Mouse (Mus musculus): ENCODE data around the gene Proser1. TPM values are rescaled to one million over a fixed set of nuclear protein-coding genes. Genes with fewer than 3 reads are reported as not detected.

Proser1 gene
- total RNA-seq (2014; rRNA removed) (7.4 and 9.2 TPM in 2 replicates), polyA plus RNA-seq (2015; fragmentation: Nextera tagmentation; extraction: Ambion mirVana) (8.0 and 12.1 TPM in 2 replicates)

DNA sequence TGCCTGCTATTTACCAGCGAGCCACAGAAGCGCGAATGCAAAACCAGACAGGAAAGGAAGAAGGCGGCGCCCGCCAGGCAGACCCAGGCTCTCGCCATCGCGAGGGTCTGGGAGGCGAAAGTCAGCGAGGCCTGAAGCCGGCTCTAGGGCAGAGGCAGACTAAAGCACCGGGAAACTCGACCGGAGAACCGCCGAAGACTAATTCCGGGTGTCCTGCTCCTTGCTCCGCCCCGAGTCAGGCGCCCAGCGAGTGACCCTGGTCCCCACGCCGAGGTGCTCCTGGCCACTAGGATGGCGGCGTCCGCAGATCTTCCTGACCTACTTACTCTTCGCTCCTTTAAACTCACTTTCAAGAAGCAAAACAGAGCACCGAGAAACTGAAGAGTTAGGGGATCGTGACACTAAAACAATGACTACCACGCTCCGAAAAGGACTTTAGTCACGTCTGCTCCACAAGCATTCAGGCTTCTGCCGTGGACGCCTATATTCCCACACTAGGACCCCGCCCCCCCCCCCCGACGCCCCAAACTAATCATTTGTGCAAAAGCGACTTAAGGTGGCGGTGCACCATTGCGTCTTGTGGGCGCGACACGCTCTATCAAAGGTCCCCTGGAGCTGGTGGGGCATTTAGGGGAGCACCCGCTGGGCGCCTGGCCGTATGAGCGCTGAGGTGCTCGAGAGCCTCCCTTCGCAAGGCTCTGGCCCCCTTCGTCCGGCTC lies at the start of gene Proser1, which contains the start of gene Nhlrc3:
Gene Proser1, plus strand, starts transcription at position 621 of the 719 bp plus-strand sequence.
Gene Nhlrc3, minus strand, starts transcription at position 287 of the 719 bp plus-strand sequence.
- TF ChIP-seq CTCF (IDR thresholded peaks at IDR 0.05; ENCODE audit: low read depth) = no peak; the same call in none of the 2 replicates
- WGBS = under 1% methylated on average over 52 of the region's 52 CpGs
- peak; percentile 99 for ATAC-seq
- peak within 1 kb of the TSS; percentile 91 for H3K27ac ChIP-seq (ENCODE audit: low read depth, low read length)
- H3K36me3 ChIP-seq (ENCODE audit: insufficient read depth) = peaks cover 13% of the 10 kb centered on the region
- H3K9me3 ChIP-seq (ENCODE audit: low read length) = no peaks in the 10 kb centered on the region
- peak within 1 kb of the TSS; percentile 64 for H3K4me2 ChIP-seq (ENCODE audit: low read depth)
- H3K27me3 ChIP-seq (ENCODE audit: insufficient read depth, low read length) = no peaks in the 10 kb centered on the region
- peak; percentile 99 for DNase-seq
- H3K4me3 ChIP-seq (ENCODE audit: low read depth, low read length) = peak within 1 kb of the TSS; percentile 71
- peaks cover 14% of the 10 kb centered on the region; the same call in 1 of the 2 replicates for H3K4me1 ChIP-seq (ENCODE audit: insufficient read depth)
- H3K9ac ChIP-seq = peak within 1 kb of the TSS; percentile 79

- 42% methylated on average over 3 of the region's 3 CpGs for WGBS
- DNase-seq (no peak), ATAC-seq (no peak)
- Histone ChIP-seq H3K27ac (ENCODE audit: low read depth, low read length) (no peak overlapping the region), H3K4me3 (ENCODE audit: low read depth, low read length) (no peak overlapping the region), H3K4me2 (ENCODE audit: low read depth) (no peak overlapping the region), H3K4me1 (ENCODE audit: insufficient read depth) (no peaks in the 10 kb centered on the region), H3K9me3 (ENCODE audit: low read length) (no peaks in the 10 kb centered on the region), H3K36me3 (ENCODE audit: insufficient read depth) (no peaks in the 10 kb centered on the region), H3K9ac (no peak overlapping the region), H3K27me3 (ENCODE audit: insufficient read depth, low read length) (no peaks in the 10 kb centered on the region)
- no peak for TF ChIP-seq CTCF (IDR thresholded peaks at IDR 0.05; ENCODE audit: low read depth)
These were observed 49.5 kb upstream of the Proser1 start for GRCm38 (mm10) chr3:53413959-53414358.

DNA sequence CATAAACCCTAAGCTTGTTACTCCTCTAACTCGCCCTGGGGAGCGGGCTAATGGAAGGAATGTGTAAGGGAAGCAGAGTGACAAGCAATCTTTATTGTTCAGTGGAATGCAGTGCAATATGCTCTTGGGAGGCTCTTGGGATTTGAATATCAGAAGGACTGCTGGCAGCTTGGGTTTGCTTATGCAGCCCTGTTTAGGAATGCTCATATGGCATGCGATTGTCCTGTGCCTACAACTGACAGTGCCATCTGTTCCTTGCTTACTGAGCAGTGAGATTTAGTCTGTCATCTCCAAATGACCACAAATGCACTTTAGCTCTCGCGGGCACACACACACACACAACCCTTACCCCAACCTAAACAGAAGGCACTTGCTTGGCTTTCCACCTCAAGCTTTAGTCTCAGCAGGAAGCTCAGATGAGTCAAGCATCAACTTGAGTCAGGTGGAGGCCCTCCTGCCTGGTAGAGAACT lies 47.4 kb upstream of the Proser1 start:
- H3K4me1 ChIP-seq (ENCODE audit: insufficient read depth) = no peaks in the 10 kb centered on the region
- H3K9ac ChIP-seq = no peak overlapping the region
- no peaks in the 10 kb centered on the region for H3K36me3 ChIP-seq (ENCODE audit: insufficient read depth)
- no peak overlapping the region for H3K4me2 ChIP-seq (ENCODE audit: low read depth)
- ATAC-seq = peak; percentile 91
- H3K4me3 ChIP-seq (ENCODE audit: low read depth, low read length) = no peak overlapping the region
- DNase-seq = peak; percentile 70
- no peaks in the 10 kb centered on the region for H3K9me3 ChIP-seq (ENCODE audit: low read length)
- peak overlapping the region; percentile 54 for H3K27ac ChIP-seq (ENCODE audit: low read depth, low read length)
- 37% methylated on average over 5 of the region's 5 CpGs for WGBS
- TF ChIP-seq CTCF (IDR thresholded peaks at IDR 0.05; ENCODE audit: low read depth) = no peak
- H3K27me3 ChIP-seq (ENCODE audit: insufficient read depth, low read length) = no peaks in the 10 kb centered on the region

DNA sequence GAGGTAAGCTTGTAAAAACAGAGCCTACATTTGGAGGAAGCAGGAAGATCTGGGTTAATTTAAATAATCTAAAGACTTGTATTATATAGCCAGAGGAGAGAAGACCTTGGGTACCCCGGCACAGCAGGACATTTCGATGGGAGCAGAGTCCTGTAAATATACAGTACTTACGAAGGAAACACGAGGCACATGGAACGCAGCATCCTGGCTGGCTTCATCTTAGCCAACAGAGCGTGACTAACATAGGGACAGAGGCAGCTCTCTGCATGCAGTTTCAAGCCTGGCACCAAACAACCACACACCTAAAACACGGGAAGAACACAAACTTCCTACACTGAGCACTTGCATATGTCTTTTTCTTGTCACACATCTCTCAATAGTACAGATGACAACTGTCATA lies 45.8 kb upstream of the Proser1 start:
- DNase-seq (no peak), ATAC-seq (no peak)
- 62% methylated on average over 7 of the region's 7 CpGs for WGBS
- no peaks in the 10 kb centered on the region for H3K36me3 ChIP-seq (ENCODE audit: insufficient read depth)
- no peaks in the 10 kb centered on the region for H3K9me3 ChIP-seq (ENCODE audit: low read length)
- TF ChIP-seq CTCF (IDR thresholded peaks at IDR 0.05; ENCODE audit: low read depth) = no peak
- H3K4me1 ChIP-seq (ENCODE audit: insufficient read depth) = no peaks in the 10 kb centered on the region
- H3K4me3 ChIP-seq (ENCODE audit: low read depth, low read length) = no peak overlapping the region
- H3K27ac ChIP-seq (ENCODE audit: low read depth, low read length) = no peak overlapping the region
- H3K9ac ChIP-seq = no peak overlapping the region
- no peak overlapping the region for H3K4me2 ChIP-seq (ENCODE audit: low read depth)
- H3K27me3 ChIP-seq (ENCODE audit: insufficient read depth, low read length) = no peaks in the 10 kb centered on the region

DNA sequence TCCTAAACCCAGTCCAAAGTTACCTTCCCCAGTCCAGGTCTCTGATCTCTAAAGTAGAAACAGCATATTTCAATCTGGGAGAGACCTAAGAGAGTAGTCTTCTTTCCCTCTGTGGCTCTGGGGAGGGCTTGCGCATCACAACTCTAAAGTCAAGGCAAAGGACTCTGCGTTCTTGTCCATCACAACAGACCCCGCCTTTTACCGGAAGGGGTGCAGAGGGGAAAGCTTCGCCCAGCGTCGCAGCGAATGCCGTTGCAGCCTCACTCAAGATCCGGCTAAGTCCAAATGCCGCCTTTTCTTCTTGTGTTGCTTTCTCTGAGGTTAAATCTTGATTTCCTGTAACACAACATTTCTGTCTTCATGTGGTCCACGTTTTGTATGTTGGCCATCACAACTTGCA lies 41.8 kb upstream of the Proser1 start:
- WGBS = 92% methylated on average over 12 of the region's 12 CpGs
- H3K9ac ChIP-seq = no peak overlapping the region
- H3K9me3 ChIP-seq (ENCODE audit: low read length) = no peaks in the 10 kb centered on the region
- no peak for TF ChIP-seq CTCF (IDR thresholded peaks at IDR 0.05; ENCODE audit: low read depth)
- no peak overlapping the region for H3K4me2 ChIP-seq (ENCODE audit: low read depth)
- DNase-seq (no peak), ATAC-seq (no peak)
- H3K36me3 ChIP-seq (ENCODE audit: insufficient read depth) = no peaks in the 10 kb centered on the region
- no peak overlapping the region for H3K4me3 ChIP-seq (ENCODE audit: low read depth, low read length)
- H3K27ac ChIP-seq (ENCODE audit: low read depth, low read length) = no peak overlapping the region
- no peaks in the 10 kb centered on the region for H3K27me3 ChIP-seq (ENCODE audit: insufficient read depth, low read length)
- no peaks in the 10 kb centered on the region for H3K4me1 ChIP-seq (ENCODE audit: insufficient read depth)

- Histone ChIP-seq H3K27ac (ENCODE audit: low read depth, low read length) (no peak overlapping the region), H3K36me3 (ENCODE audit: insufficient read depth) (no peaks in the 10 kb centered on the region), H3K4me3 (ENCODE audit: low read depth, low read length) (no peak overlapping the region), H3K9ac (no peak overlapping the region), H3K9me3 (ENCODE audit: low read length) (no peaks in the 10 kb centered on the region), H3K4me1 (ENCODE audit: insufficient read depth) (no peaks in the 10 kb centered on the region), H3K27me3 (ENCODE audit: insufficient read depth, low read length) (no peaks in the 10 kb centered on the region), H3K4me2 (ENCODE audit: low read depth) (no peak overlapping the region)
- DNase-seq (no peak), ATAC-seq (peak; percentile 38; the same call in 1 of the 2 replicates)
- WGBS = 44% methylated on average over 1 of the region's 1 CpGs
- TF ChIP-seq CTCF (IDR thresholded peaks at IDR 0.05; ENCODE audit: low read depth) = no peak
These were observed 40.8 kb upstream of the Proser1 start for GRCm38 (mm10) chr3:53422691-53423090.

GRCm38 (mm10) chr3:53423576-53423975 lies 39.9 kb upstream of the Proser1 start:
- ATAC-seq (no peak), DNase-seq (no peak)
- H3K4me2 ChIP-seq (ENCODE audit: low read depth) = no peak overlapping the region
- WGBS = 82% methylated on average over 4 of the region's 4 CpGs
- no peaks in the 10 kb centered on the region for H3K36me3 ChIP-seq (ENCODE audit: insufficient read depth)
- no peak overlapping the region for H3K9ac ChIP-seq
- H3K4me3 ChIP-seq (ENCODE audit: low read depth, low read length) = no peak overlapping the region
- no peak overlapping the region for H3K27ac ChIP-seq (ENCODE audit: low read depth, low read length)
- H3K9me3 ChIP-seq (ENCODE audit: low read length) = no peaks in the 10 kb centered on the region
- no peak for TF ChIP-seq CTCF (IDR thresholded peaks at IDR 0.05; ENCODE audit: low read depth)
- H3K27me3 ChIP-seq (ENCODE audit: insufficient read depth, low read length) = no peaks in the 10 kb centered on the region
- H3K4me1 ChIP-seq (ENCODE audit: insufficient read depth) = no peaks in the 10 kb centered on the region
